ENCODE assay signal across 8 mouse cellular contexts in the genomic region with DNA sequence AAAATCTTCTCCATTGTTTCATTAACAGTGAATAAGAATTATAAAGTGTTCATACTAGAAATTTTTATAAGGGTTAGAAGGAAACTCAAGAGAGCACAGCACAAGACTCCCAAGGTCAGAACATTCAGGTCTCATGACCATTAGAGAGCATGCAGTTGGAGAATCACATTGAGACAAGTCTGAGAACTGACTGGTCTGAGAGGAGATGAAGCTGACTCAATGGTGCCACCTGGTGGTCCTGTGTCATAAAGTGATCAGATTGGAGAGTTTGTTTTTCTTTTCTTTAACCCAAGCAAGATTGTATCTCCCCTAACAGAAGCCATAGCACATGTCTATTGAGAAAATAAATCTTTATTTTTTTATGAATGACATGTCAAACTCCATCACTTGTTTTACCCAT.
DNase-seq lines count a peak whose midpoint lies in the region; ATAC-seq lines count a peak whose summit lies in the region.

No protein-coding gene starts in this region.

- ATAC-seq in kidney, embryonic 15.5 days (replicated peaks; ENCODE audit: low FRiP score) = no peak
- peak; percentile 84 for ATAC-seq in forebrain, embryonic 16.5 days

- H3K27me3 ChIP-seq in kidney, embryonic 15.5 days = peaks cover 3% of the 10 kb centered on the region; the same call in 1 of the 2 replicates
- H3K27me3 ChIP-seq in forebrain, embryonic 16.5 days (replicated peaks; ENCODE audit: control insufficient read depth, insufficient read depth, low read length) = no peaks in the 10 kb centered on the region
- no peaks in the 10 kb centered on the region for H3K27me3 ChIP-seq in midbrain, embryonic 10.5 days (ENCODE audit: low read depth, poor library complexity, severe bottlenecking)
- no peaks in the 10 kb centered on the region for H3K27me3 ChIP-seq in splenic B cell, adult 2 months (ENCODE audit: control insufficient read depth, insufficient read depth, low read length, poor library complexity, severe bottlenecking)

- peak; percentile 5 for DNase-seq in kidney, adult 11 months
- peak; percentile 11 for DNase-seq in cerebellum, adult 11-12 months
- DNase-seq in induced T-regulatory cell, adult 2 months (ENCODE audit: low read depth) = peak; percentile 44
- DNase-seq in left cerebral cortex, adult 8-10 months (ENCODE audit: low spot score in 2 of 2) = peak; percentile 32 to 38
- peak; percentile 64 for DNase-seq in midbrain, embryonic 10.5 days (ENCODE audit: low spot score)
- DNase-seq in splenic B cell, adult 2 months (ENCODE audit: low read depth, low spot score) = peak; percentile 56

- H3K4me1 ChIP-seq in kidney, embryonic 15.5 days = no peaks in the 10 kb centered on the region
- no peaks in the 10 kb centered on the region for H3K4me1 ChIP-seq in forebrain, embryonic 16.5 days (replicated peaks; ENCODE audit: control insufficient read depth, insufficient read depth, low read length)
- H3K4me1 ChIP-seq in midbrain, embryonic 10.5 days = no peaks in the 10 kb centered on the region

- no peak overlapping the region for H3K27ac ChIP-seq in kidney, embryonic 15.5 days
- H3K27ac ChIP-seq in forebrain, embryonic 16.5 days (ENCODE audit: low read length) = no peak overlapping the region
- H3K27ac ChIP-seq in midbrain, embryonic 10.5 days (replicated peaks) = no peak overlapping the region

- H3K4me2 ChIP-seq in kidney, embryonic 15.5 days = no peak overlapping the region
- no peak overlapping the region for H3K4me2 ChIP-seq in forebrain, embryonic 16.5 days (ENCODE audit: low read length)

- H3K4me3 ChIP-seq in kidney, embryonic 15.5 days (replicated peaks) = no peak overlapping the region
- no peak overlapping the region for H3K4me3 ChIP-seq in forebrain, embryonic 16.5 days (replicated peaks; ENCODE audit: low read length)
- no peak overlapping the region for H3K4me3 ChIP-seq in midbrain, embryonic 10.5 days

- H3K9me3 ChIP-seq in kidney, embryonic 15.5 days (replicated peaks) = no peaks in the 10 kb centered on the region
- H3K9me3 ChIP-seq in forebrain, embryonic 16.5 days (ENCODE audit: control insufficient read depth, low read length) = no peaks in the 10 kb centered on the region
- no peaks in the 10 kb centered on the region for H3K9me3 ChIP-seq in midbrain, embryonic 10.5 days (replicated peaks)

- H3K36me3 ChIP-seq in kidney, embryonic 15.5 days = no peaks in the 10 kb centered on the region
- no peaks in the 10 kb centered on the region for H3K36me3 ChIP-seq in forebrain, embryonic 16.5 days (ENCODE audit: control insufficient read depth, insufficient read depth)
- no peaks in the 10 kb centered on the region for H3K36me3 ChIP-seq in midbrain, embryonic 10.5 days
- H3K36me3 ChIP-seq in splenic B cell, adult 2 months (ENCODE audit: control insufficient read depth, insufficient read depth, low read length, poor library complexity, severe bottlenecking) = no peaks in the 10 kb centered on the region

- H3K9ac ChIP-seq in kidney, embryonic 15.5 days = no peak overlapping the region
- H3K9ac ChIP-seq in forebrain, embryonic 16.5 days (replicated peaks; ENCODE audit: low read depth, low read length) = no peak overlapping the region

Comparison
In these comparisons a context has a peak if more than half of its experiments do, and no peak if none do; other contexts are left out.
1. DNase-seq: peak in every context shown above with its lines; median percentile 64 in midbrain, embryonic 10.5 days; 56 in splenic B cell, adult 2 months; 44 in induced T-regulatory cell, adult 2 months; 35 in left cerebral cortex, adult 8-10 months; 11 in cerebellum, adult 11-12 months; 5 in kidney, adult 11 months.